18 mouse cellular contexts compared by ENCODE assay signal in genomic region chr9:34427711-34428110, GRCm38 (mm10). TPM values are rescaled to one million over a fixed set of nuclear protein-coding genes. Genes with fewer than 3 reads are reported as not detected.
A peak's percentile ranks its signal among the peaks of the same experiment; 100 is the strongest.
DNase-seq lines count a peak whose midpoint lies in the region; ATAC-seq and TF ChIP-seq lines count a peak whose summit lies in the region.
"Had no signal": no experiment of that assay in that cellular context is flagged by ENCODE, and none has a peak within 500 bp of the region (broad histone marks: within the 10 kb centered on the region; RNA-seq: fewer than 3 reads in every experiment).

No protein-coding gene starts in this region.

- TF ChIP-seq CTCF in brain, embryonic 14.5 days (IDR thresholded peaks at IDR 0.05; ENCODE audit: borderline replicate concordance, extremely low read depth, insufficient read depth, insufficient read length): no peak

- no peaks in the 10 kb centered on the region for H3K36me3 ChIP-seq in forebrain, embryonic 15.5 days
- no peaks in the 10 kb centered on the region for H3K36me3 ChIP-seq in forebrain, embryonic 10.5 days (replicated peaks)
- no peaks in the 10 kb centered on the region for H3K36me3 ChIP-seq in limb, embryonic 13.5 days
- no peaks in the 10 kb centered on the region for H3K36me3 ChIP-seq in limb, embryonic 10.5 days
- no peaks in the 10 kb centered on the region for H3K36me3 ChIP-seq in limb, embryonic 14.5 days (ENCODE audit: control insufficient read depth, insufficient read depth, low read length)
- H3K36me3 ChIP-seq: hindbrain, embryonic 13.5 days; limb, embryonic 15.5 days; neural tube, embryonic 15.5 days had no signal

- no peak overlapping the region for H3K4me3 ChIP-seq in forebrain, embryonic 15.5 days
- no peak overlapping the region for H3K4me3 ChIP-seq in forebrain, embryonic 10.5 days
- no peak overlapping the region for H3K4me3 ChIP-seq in limb, embryonic 13.5 days
- no peak overlapping the region for H3K4me3 ChIP-seq in limb, embryonic 10.5 days
- H3K4me3 ChIP-seq in limb, embryonic 14.5 days (replicated peaks; ENCODE audit: low read length): no peak overlapping the region
- H3K4me3 ChIP-seq: hindbrain, embryonic 13.5 days; left cerebral cortex, adult 2 months; limb, embryonic 15.5 days; neural tube, embryonic 15.5 days had no signal

- no peak for ATAC-seq in forebrain, embryonic 15.5 days (replicated peaks)
- peak; percentile 19; the same call in 1 of the 2 replicates for ATAC-seq in limb, embryonic 13.5 days (ENCODE audit: low FRiP score, low read depth)
- no peak for ATAC-seq in limb, embryonic 14.5 days (ENCODE audit: low FRiP score, low read depth)
- ATAC-seq: CD4-positive, CD25-positive, alpha-beta regulatory T cell, adult 4 months; liver, postnatal 0 days had no signal

- no peak overlapping the region for H3K9ac ChIP-seq in forebrain, embryonic 15.5 days (replicated peaks)
- no peak overlapping the region for H3K9ac ChIP-seq in limb, embryonic 13.5 days
- no peak overlapping the region for H3K9ac ChIP-seq in limb, embryonic 14.5 days (ENCODE audit: low read depth, low read length, severe bottlenecking)
- H3K9ac ChIP-seq: hindbrain, embryonic 13.5 days; limb, embryonic 15.5 days; liver, postnatal 0 days; neural tube, embryonic 15.5 days had no signal

- TF ChIP-seq POLR2A in brain, embryonic 14.5 days (IDR thresholded peaks at IDR 0.05; ENCODE audit: borderline replicate concordance, extremely low read depth, insufficient read depth, insufficient read length, poor library complexity, severe bottlenecking): no peak
- no peak for TF ChIP-seq POLR2A in limb, embryonic 14.5 days (IDR thresholded peaks at IDR 0.05; ENCODE audit: borderline replicate concordance, extremely low read depth, insufficient read depth, insufficient read length)

- no peak overlapping the region for H3K4me2 ChIP-seq in forebrain, embryonic 15.5 days (replicated peaks)
- H3K4me2 ChIP-seq in limb, embryonic 13.5 days (replicated peaks): no peak overlapping the region
- no peak overlapping the region for H3K4me2 ChIP-seq in limb, embryonic 14.5 days (replicated peaks; ENCODE audit: low read depth, low read length, severe bottlenecking)
- H3K4me2 ChIP-seq: hindbrain, embryonic 13.5 days; limb, embryonic 15.5 days; neural tube, embryonic 15.5 days had no signal

- H3K27me3 ChIP-seq in forebrain, embryonic 15.5 days: no peaks in the 10 kb centered on the region
- H3K27me3 ChIP-seq in forebrain, embryonic 10.5 days (ENCODE audit: poor library complexity, severe bottlenecking): no peaks in the 10 kb centered on the region
- no peaks in the 10 kb centered on the region for H3K27me3 ChIP-seq in limb, embryonic 13.5 days
- H3K27me3 ChIP-seq in limb, embryonic 10.5 days (ENCODE audit: low read depth, poor library complexity, severe bottlenecking): no peaks in the 10 kb centered on the region
- no peaks in the 10 kb centered on the region for H3K27me3 ChIP-seq in limb, embryonic 14.5 days (ENCODE audit: control insufficient read depth, insufficient read depth, low read length)
- H3K27me3 ChIP-seq: hindbrain, embryonic 13.5 days; limb, embryonic 15.5 days; neural tube, embryonic 15.5 days had no signal

- H3K9me3 ChIP-seq in forebrain, embryonic 15.5 days: no peaks in the 10 kb centered on the region
- H3K9me3 ChIP-seq in forebrain, embryonic 10.5 days: no peaks in the 10 kb centered on the region
- H3K9me3 ChIP-seq in limb, embryonic 13.5 days: no peaks in the 10 kb centered on the region
- no peaks in the 10 kb centered on the region for H3K9me3 ChIP-seq in limb, embryonic 10.5 days (replicated peaks)
- no peaks in the 10 kb centered on the region for H3K9me3 ChIP-seq in limb, embryonic 14.5 days (ENCODE audit: control insufficient read depth, low read length)
- H3K9me3 ChIP-seq: hindbrain, embryonic 13.5 days; limb, embryonic 15.5 days; neural tube, embryonic 15.5 days had no signal

- WGBS in forebrain, embryonic 15.5 days: 47% methylated on average over 8 of the region's 8 CpGs
- 91% methylated on average over 8 of the region's 8 CpGs for WGBS in forebrain, embryonic 10.5 days
- 47% methylated on average over 8 of the region's 8 CpGs for WGBS in limb, embryonic 13.5 days
- 80% methylated on average over 8 of the region's 8 CpGs for WGBS in limb, embryonic 10.5 days
- 43% methylated on average over 8 of the region's 8 CpGs for WGBS in limb, embryonic 14.5 days

- H3K4me1 ChIP-seq in forebrain, embryonic 15.5 days: peaks cover 24% of the 10 kb centered on the region
- H3K4me1 ChIP-seq in forebrain, embryonic 10.5 days: no peaks in the 10 kb centered on the region
- H3K4me1 ChIP-seq in limb, embryonic 13.5 days: peaks cover 22% of the 10 kb centered on the region
- H3K4me1 ChIP-seq in limb, embryonic 10.5 days: peaks cover 8% of the 10 kb centered on the region; the same call in 1 of the 2 replicates
- H3K4me1 ChIP-seq in limb, embryonic 14.5 days (ENCODE audit: control insufficient read depth, insufficient read depth, low read length): peaks cover 5% of the 10 kb centered on the region; the same call in 1 of the 2 replicates
- H3K4me1 ChIP-seq: hindbrain, embryonic 13.5 days; limb, embryonic 15.5 days had no signal

- no peak for DNase-seq in forebrain, embryonic 10.5 days (ENCODE audit: extremely low spot score, low spot score)
- DNase-seq in limb, embryonic 10.5 days (ENCODE audit: low spot score): no peak
- peak; percentile 81 for DNase-seq in brain, embryonic 14.5 days (ENCODE audit: low read depth)
- DNase-seq in limb, embryonic 14.5 days (ENCODE audit: low spot score): peak; percentile 44
- DNase-seq in left cerebral cortex, adult 18-20 months (ENCODE audit: low spot score in 2 of 2): no peak
- DNase-seq: cerebellum, adult 11-12 months; kidney, adult 2 months; liver, postnatal 0 days; right cerebral cortex, postnatal 4 days had no signal

- peak overlapping the region; percentile 71 for H3K27ac ChIP-seq in forebrain, embryonic 15.5 days (replicated peaks)
- no peak overlapping the region for H3K27ac ChIP-seq in forebrain, embryonic 10.5 days
- no peak overlapping the region for H3K27ac ChIP-seq in limb, embryonic 13.5 days
- H3K27ac ChIP-seq in limb, embryonic 10.5 days: no peak overlapping the region
- no peak overlapping the region for H3K27ac ChIP-seq in limb, embryonic 14.5 days (replicated peaks; ENCODE audit: low read depth, low read length)
- H3K27ac ChIP-seq: hindbrain, embryonic 13.5 days; left cerebral cortex, adult 2 months; limb, embryonic 15.5 days; neural tube, embryonic 15.5 days had no signal

RNA-seq across cellular contexts. Expression of gene Kirrel3, which starts 58.0 kb away (rescaled TPM):
- 45.0 and 48.1 TPM in 2 replicates for polyA plus RNA-seq in forebrain, embryonic 15.5 days (2015; fragmentation: Nextera tagmentation; extraction: Ambion mirVana)
- 2.5 and 3.0 TPM in 2 replicates for polyA plus RNA-seq in forebrain, embryonic 10.5 days (2016; fragmentation: Nextera tagmentation; extraction: Ambion mirVana)
- 20.8 and 22.0 TPM in 2 replicates for polyA plus RNA-seq in limb, embryonic 13.5 days (2015; fragmentation: Nextera tagmentation; extraction: Ambion mirVana)
- polyA plus RNA-seq in limb, embryonic 10.5 days (2016; fragmentation: Nextera tagmentation; extraction: Ambion mirVana): 1.1 and 2.2 TPM in 2 replicates
- 20.9 and 33.3 TPM in 2 replicates for polyA plus RNA-seq in brain, embryonic 14.5 days (2012; rRNA removed)
- 10.1 and 14.2 TPM in 2 replicates for polyA plus RNA-seq in limb, embryonic 14.5 days (2012; rRNA removed)
- 14.6 and 20.1 TPM in 2 replicates for polyA plus RNA-seq in limb, embryonic 14.5 days (2014; fragmentation: Nextera tagmentation; extraction: Ambion mirVana)
- total RNA-seq in left cerebral cortex, adult 18-20 months (2021): 10 to 100 TPM; 48.3 to 53.3 TPM
- total RNA-seq: megakaryocyte-erythroid progenitor cell, adult 5-6 weeks; MEL had no signal

Comparison
In these comparisons a context has a peak if more than half of its experiments do, and no peak if none do; other contexts are left out.
1. DNase-seq: peak in brain, embryonic 14.5 days (single experiment) and limb, embryonic 14.5 days (single experiment); none in forebrain, embryonic 10.5 days (single experiment), limb, embryonic 10.5 days (single experiment) and left cerebral cortex, adult 18-20 months (0 of 2).